ENCODE assay signal across 15 mouse cellular contexts in genomic region chr7:88318904-88319303, GRCm38 (mm10).
"Had no signal": no experiment of that assay in that cellular context is flagged by ENCODE, and none has a peak within 500 bp of the region (broad histone marks: within the 10 kb centered on the region; RNA-seq: fewer than 3 reads in every experiment).

No protein-coding gene starts in this region.

- H3K9me3 ChIP-seq: limb, embryonic 12.5 days; liver, embryonic 13.5 days; lung, embryonic 15.5 days; midbrain, embryonic 10.5 days; neural tube, embryonic 12.5 days; stomach, embryonic 15.5 days had no signal

- H3K4me2 ChIP-seq: limb, embryonic 12.5 days; liver, embryonic 13.5 days; lung, embryonic 15.5 days; neural tube, embryonic 12.5 days; stomach, embryonic 15.5 days had no signal

- H3K4me1 ChIP-seq: liver, embryonic 13.5 days; midbrain, embryonic 10.5 days; neural tube, embryonic 12.5 days had no signal

- H3K9ac ChIP-seq: limb, embryonic 12.5 days; liver, embryonic 13.5 days; liver, postnatal 0 days; lung, embryonic 15.5 days; neural tube, embryonic 12.5 days; stomach, embryonic 15.5 days had no signal

- H3K36me3 ChIP-seq: limb, embryonic 12.5 days; liver, embryonic 13.5 days; lung, embryonic 15.5 days; midbrain, embryonic 10.5 days; neural tube, embryonic 12.5 days; stomach, embryonic 15.5 days had no signal

- H3K27me3 ChIP-seq: limb, embryonic 12.5 days; liver, embryonic 13.5 days; lung, embryonic 15.5 days; neural tube, embryonic 12.5 days; stomach, embryonic 15.5 days had no signal

- H3K27ac ChIP-seq: left cerebral cortex, adult 2 months; limb, embryonic 12.5 days; liver, embryonic 13.5 days; lung, embryonic 15.5 days; midbrain, embryonic 10.5 days; neural tube, embryonic 12.5 days; stomach, embryonic 15.5 days had no signal

- H3K4me3 ChIP-seq: left cerebral cortex, adult 2 months; limb, embryonic 12.5 days; liver, embryonic 13.5 days; lung, embryonic 15.5 days; midbrain, embryonic 10.5 days; myocyte; neural tube, embryonic 12.5 days; stomach, embryonic 15.5 days had no signal

- DNase-seq: kidney, postnatal 25 days; liver; liver, embryonic 13.5 days; liver, postnatal 0 days; lung, postnatal 14 days; midbrain, embryonic 14.5 days; retina, postnatal 1 day; thymus, postnatal 14 days had no signal

- ATAC-seq: liver, postnatal 0 days had no signal
